Mouse (Mus musculus) ES-E14 (cell line): ENCODE results near the gene Map2k2. TPM values are rescaled to one million over a fixed set of nuclear protein-coding genes. Genes with fewer than 3 reads are reported as not detected.
"Not testable (repeated sequence)": the region's sequence is repeated elsewhere in the genome, so short reads cannot be mapped to it uniquely, and the experiment has no call there.

Experiments used
- DNase-seq: peaks from one replicate; pipeline ENCODE4 v3.0.0-alpha.2; 2013; ENCODE audit warnings: low read depth, low spot score
- H3K27ac ChIP-seq: 2 replicates; pipeline ENCODE4 v1.5.1; 2012; ENCODE audit warnings: low read depth, mild to moderate bottlenecking, low read length, moderate library complexity, mixed read lengths; ENCODE audit not compliant: poor library complexity, insufficient read depth, severe bottlenecking
- H3K36me3 ChIP-seq: 2 replicates; pipeline ENCODE4 v1.6.1; 2012; ENCODE audit warnings: mild to moderate bottlenecking, low read length, moderate library complexity, mixed read lengths; ENCODE audit not compliant: control insufficient read depth, poor library complexity, insufficient read depth, severe bottlenecking
- H3K4me1 ChIP-seq, 2 experiments: fragments of 150-350 bp in 1 of 2; sonication (generic) in 1 of 2; 2 replicates each; pipeline ENCODE4 v1.6.1; 2012; ENCODE audit warnings: low read length in 2 of 2, mild to moderate bottlenecking in 1 of 2, mixed read lengths in 1 of 2; ENCODE audit not compliant: control insufficient read depth in 2 of 2, insufficient read depth in 2 of 2, poor library complexity in 1 of 2
- H3K4me3 ChIP-seq, 2 experiments: fragments of 150-350 bp in 1 of 2; sonication (generic) in 1 of 2; 2 replicates each; pipeline ENCODE4 v1.5.1; 2012; ENCODE audit warnings: low read length in 2 of 2, low read depth in 1 of 2, mild to moderate bottlenecking in 1 of 2, mixed read lengths in 1 of 2; ENCODE audit not compliant: insufficient read depth in 1 of 2, poor library complexity in 1 of 2, severe bottlenecking in 1 of 2
- H3K9ac ChIP-seq: 2 replicates; pipeline ENCODE4 v1.6.1; 2012; ENCODE audit warnings: low read depth, mild to moderate bottlenecking, low read length, mixed read lengths; ENCODE audit not compliant: poor library complexity, insufficient read depth, severe bottlenecking
- H3K9me3 ChIP-seq: fragments of 150-350 bp; sonication (generic); 2 replicates; pipeline ENCODE4 v1.6.1; 2012; ENCODE audit warnings: low read depth, mild to moderate bottlenecking, low read length; ENCODE audit not compliant: control insufficient read depth, insufficient read depth
- CHD2 ChIP-seq: IDR thresholded peaks from 2 replicates; pipeline ENCODE4 v1.6.1; 2014; ENCODE audit warnings: mild to moderate bottlenecking, low read depth, low read length, inconsistent platforms
- HCFC1 ChIP-seq: IDR thresholded peaks from 2 replicates; pipeline ENCODE4 v1.6.1; 2012; ENCODE audit warnings: low read length, inconsistent platforms, borderline replicate concordance; ENCODE audit not compliant: insufficient read depth
- MAFK ChIP-seq: IDR thresholded peaks from 2 replicates; pipeline ENCODE4 v1.6.1; 2014; ENCODE audit warnings: mild to moderate bottlenecking, low read depth, low read length, inconsistent platforms; ENCODE audit not compliant: insufficient read depth
- ZC3H11A ChIP-seq: IDR thresholded peaks from 2 replicates; pipeline ENCODE4 v1.6.1; 2012; ENCODE audit warnings: low read depth, mild to moderate bottlenecking, inconsistent platforms, low read length, borderline replicate concordance
- ZNF384 ChIP-seq: IDR thresholded peaks from 2 replicates; pipeline ENCODE4 v1.6.1; 2012; ENCODE audit warnings: low read depth, low read length, inconsistent platforms
- in situ Hi-C, 2 experiments: fragments of 600-800 bp; cut with MboI; formaldehyde crosslinking; loops; one replicate each; pipeline ENCODE4 v1.15.1; 2025; ENCODE audit warnings: low sequenced_read_pairs in 2 of 2, inconsistent platforms in 1 of 2; ENCODE audit not compliant: unreplicated experiment in 2 of 2
- total RNA-seq: library from RNA; depleted of rRNA; stranded (reverse); fragments of 300-350 nt; gene quantifications from 2 replicates; pipeline ENCODE4 v1.2.3, GENCODE M21; 2012

Gene Map2k2
- total RNA-seq, 1 experiment: 115 TPM

DNA sequence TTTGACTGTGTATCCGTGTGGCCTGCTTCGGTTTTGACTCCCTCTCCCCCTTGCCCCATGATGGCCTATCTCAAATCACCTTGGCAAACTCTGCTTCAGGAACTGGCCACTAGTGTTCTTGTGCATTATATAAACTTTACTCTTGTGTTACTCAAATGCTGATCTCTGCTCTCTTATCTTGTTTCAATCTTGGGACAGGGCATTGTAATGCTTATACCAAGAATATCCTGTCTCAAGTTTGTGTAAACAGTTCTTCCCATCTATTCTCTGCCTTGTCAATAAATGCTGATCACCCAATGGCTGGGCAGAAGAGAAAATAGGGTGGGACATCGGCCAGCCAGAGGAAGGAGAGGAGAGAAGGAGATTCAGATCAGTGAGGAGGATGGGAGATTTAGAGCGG, 43.0 kb upstream of the Map2k2 start:
- Histone ChIP-seq H3K27ac (peak overlapping the region; percentile 48; the same call in 1 of the 2 replicates), H3K4me1 (peaks cover 0 to 10% of the 10 kb centered on the region in 2 experiments; a peak in 1 of 4 replicates), H3K9me3 (no peaks in the 10 kb centered on the region), H3K36me3 (no peaks in the 10 kb centered on the region; the same call in 1 of the 2 replicates), H3K4me3 (no peak overlapping the region), H3K9ac (no peak overlapping the region)
- in situ Hi-C loops: no loop called here
- TF ChIP-seq ZC3H11A (no peak), ZNF384 (no peak), CHD2 (no peak), MAFK (no peak), HCFC1 (no peak)
- no peak for DNase-seq

DNA sequence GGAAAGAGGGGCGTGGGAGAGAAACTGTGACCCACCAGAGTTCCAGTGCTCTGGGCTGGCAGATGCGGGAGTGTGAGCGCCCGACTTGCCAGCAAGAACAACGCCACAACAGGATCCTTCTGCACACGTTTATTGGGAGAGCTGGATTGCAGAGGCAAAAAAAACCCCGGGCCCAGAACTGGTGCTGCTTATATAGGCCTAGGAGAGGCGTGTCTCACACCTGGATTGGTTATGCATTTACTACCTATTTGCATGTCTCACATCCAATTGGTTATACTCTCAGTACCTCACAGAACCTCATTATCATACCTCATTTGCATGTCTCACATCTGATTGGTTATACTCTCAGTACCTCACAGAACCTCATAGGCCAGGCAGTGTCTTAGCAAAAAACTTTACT, 41.2 kb upstream of the Map2k2 start:
- H3K9ac ChIP-seq, DNase-seq, in situ Hi-C loops, H3K27ac ChIP-seq, H3K36me3 ChIP-seq, H3K4me1 ChIP-seq, H3K9me3 ChIP-seq, H3K4me3 ChIP-seq: not testable (repeated sequence)

DNA sequence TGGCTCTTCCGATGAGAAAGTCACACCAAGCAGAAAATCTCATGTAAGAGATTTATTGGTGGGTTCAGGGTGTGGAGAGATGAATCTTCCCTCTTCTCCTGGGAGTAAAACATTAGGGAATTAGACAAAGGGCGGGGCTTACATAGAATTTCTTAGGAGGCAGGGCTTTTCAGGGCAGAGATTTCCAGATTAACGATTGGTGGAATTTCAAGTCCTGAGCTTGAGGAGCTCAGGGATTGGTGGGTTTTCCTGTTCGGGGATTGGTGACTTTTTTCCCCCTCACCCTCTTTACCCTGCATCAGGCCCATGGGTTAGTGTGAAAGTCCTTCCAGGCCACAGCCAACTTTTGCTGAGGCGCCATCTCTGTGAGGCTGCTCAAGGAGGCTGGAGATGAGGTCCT, 37.0 kb upstream of the Map2k2 start:
- Histone ChIP-seq H3K4me1 (peaks cover 0 to 5% of the 10 kb centered on the region in 2 experiments; a peak in 2 of 4 replicates), H3K9ac (no peak overlapping the region), H3K4me3 (no peak overlapping the region), H3K27ac (no peak overlapping the region), H3K36me3 (peaks cover 6% of the 10 kb centered on the region; the same call in 1 of the 2 replicates), H3K9me3 (no peaks in the 10 kb centered on the region)
- no peak for DNase-seq
- in situ Hi-C loops: no loop called here
- TF ChIP-seq HCFC1 (no peak), ZNF384 (no peak), MAFK (no peak), ZC3H11A (no peak), CHD2 (no peak)

GRCm38 (mm10) chr10:81069836-81070235, 35.9 kb upstream of the Map2k2 start, which contains the start of gene Thop1:
Gene Thop1, plus strand, starts transcription at chr10:81070035.
- Histone ChIP-seq H3K9ac (peak within 1 kb of the TSS; percentile 89), H3K4me3 (peak within 1 kb of the TSS; percentile 80 to 90), H3K9me3 (no peaks in the 10 kb centered on the region), H3K27ac (0 out of 2 replicates have a peak within 1 kb of the TSS, but pooled peaks have one; percentile 7), H3K4me1 (peaks cover 0 to 5% of the 10 kb centered on the region in 2 experiments; a peak in 2 of 4 replicates), H3K36me3 (peaks cover 17% of the 10 kb centered on the region; the same call in 1 of the 2 replicates)
- peak; percentile 99 for DNase-seq
- TF ChIP-seq HCFC1: 0 out of 2 replicates have a peak, but pooled peaks have one; percentile 48
- no peak for TF ChIP-seq ZNF384
- in situ Hi-C loops: no loop called here

- peaks cover 0 to 5% of the 10 kb centered on the region in 2 experiments; a peak in 2 of 4 replicates for H3K4me1 ChIP-seq
- peaks cover 36% of the 10 kb centered on the region for H3K36me3 ChIP-seq
- H3K9ac ChIP-seq: no peak overlapping the region
- no peak for DNase-seq
- in situ Hi-C loops: no loop called here
- H3K9me3 ChIP-seq: no peaks in the 10 kb centered on the region
- H3K27ac ChIP-seq: no peak overlapping the region
- H3K4me3 ChIP-seq: no peak overlapping the region
- TF ChIP-seq HCFC1 (no peak), ZNF384 (no peak), CHD2 (no peak), MAFK (no peak), ZC3H11A (no peak)
Observed at GRCm38 (mm10) chr10:81072290-81072689, 33.4 kb upstream of the Map2k2 start.
